In genomic region chr9:16139300-16139699, GRCm38 (mm10) we compare ENCODE assay signal across 24 mouse cellular contexts.
DNase-seq lines count a peak whose midpoint lies in the region; ATAC-seq and TF ChIP-seq lines count a peak whose summit lies in the region.
"Had no signal": no experiment of that assay in that cellular context is flagged by ENCODE, and none has a peak within 500 bp of the region (broad histone marks: within the 10 kb centered on the region; RNA-seq: fewer than 3 reads in every experiment).

No protein-coding gene starts in this region.

- H3K4me2 ChIP-seq in hindbrain, postnatal 0 days (ENCODE audit: low read depth, low read length): no peak overlapping the region
- no peak overlapping the region for H3K4me2 ChIP-seq in hindbrain, embryonic 11.5 days (replicated peaks; ENCODE audit: low read depth, low read length)
- no peak overlapping the region for H3K4me2 ChIP-seq in kidney, postnatal 0 days (ENCODE audit: low read length)
- no peak overlapping the region for H3K4me2 ChIP-seq in neural tube, embryonic 13.5 days
- H3K4me2 ChIP-seq in neural tube, embryonic 15.5 days: no peak overlapping the region
- H3K4me2 ChIP-seq: embryonic facial prominence, embryonic 12.5 days; embryonic facial prominence, embryonic 15.5 days; heart, embryonic 11.5 days; hindbrain, embryonic 15.5 days had no signal

- DNase-seq in hindbrain, postnatal 0 days (ENCODE audit: low spot score): peak; percentile 13
- DNase-seq in hindbrain, embryonic 11.5 days (ENCODE audit: low spot score): no peak
- DNase-seq in kidney, postnatal 0 days (ENCODE audit: low spot score): peak; percentile 74
- no peak for DNase-seq in kidney, postnatal 25 days
- no peak for DNase-seq in neural tube, embryonic 10.5 days (ENCODE audit: extremely low spot score, low spot score)
- DNase-seq in testis, postnatal 10 days (ENCODE audit: low spot score): no peak
- DNase-seq: adrenal gland, adult 2 months; adrenal gland, postnatal 14 days; cerebellum, adult 11-12 months; cerebellum, adult 8-10 months; cerebellum, postnatal 10 days; cerebellum, postnatal 36 days; forebrain, postnatal 0 days; gastrocnemius, adult 2 months; gastrocnemius, postnatal 14 days; heart, adult 11 months had no signal

- H3K4me3 ChIP-seq in hindbrain, postnatal 0 days (ENCODE audit: low read length): no peak overlapping the region
- H3K4me3 ChIP-seq in hindbrain, embryonic 11.5 days (ENCODE audit: low read depth, low read length): no peak overlapping the region
- H3K4me3 ChIP-seq in kidney, postnatal 0 days (replicated peaks; ENCODE audit: low read depth, low read length): no peak overlapping the region
- H3K4me3 ChIP-seq in neural tube, embryonic 13.5 days: no peak overlapping the region
- H3K4me3 ChIP-seq in neural tube, embryonic 15.5 days (replicated peaks): no peak overlapping the region
- H3K4me3 ChIP-seq: embryonic facial prominence, embryonic 12.5 days; embryonic facial prominence, embryonic 15.5 days; gastrocnemius, adult 2 months; hindbrain, embryonic 15.5 days had no signal

- ATAC-seq in hindbrain, postnatal 0 days: no peak
- ATAC-seq in hindbrain, embryonic 11.5 days (ENCODE audit: low FRiP score): no peak
- no peak for ATAC-seq in kidney, postnatal 0 days (replicated peaks; ENCODE audit: low FRiP score, low read depth)
- ATAC-seq in neural tube, embryonic 13.5 days (ENCODE audit: low read depth): 0 out of 2 replicates have a peak, but pooled peaks have one; percentile 62
- ATAC-seq in neural tube, embryonic 15.5 days (ENCODE audit: low FRiP score): peak; percentile 71; the same call in 1 of the 2 replicates
- ATAC-seq: CD4-positive, CD25-positive, alpha-beta regulatory T cell, adult 4 months; forebrain, embryonic 14.5 days; forebrain, postnatal 0 days had no signal

- H3K36me3 ChIP-seq in hindbrain, postnatal 0 days (ENCODE audit: insufficient read depth, low read length): no peaks in the 10 kb centered on the region
- H3K36me3 ChIP-seq in hindbrain, embryonic 11.5 days (ENCODE audit: control insufficient read depth, insufficient read depth, low read length): no peaks in the 10 kb centered on the region
- H3K36me3 ChIP-seq in kidney, postnatal 0 days (ENCODE audit: insufficient read depth, low read length): no peaks in the 10 kb centered on the region
- no peaks in the 10 kb centered on the region for H3K36me3 ChIP-seq in neural tube, embryonic 13.5 days
- H3K36me3 ChIP-seq in neural tube, embryonic 15.5 days: no peaks in the 10 kb centered on the region
- H3K36me3 ChIP-seq: embryonic facial prominence, embryonic 12.5 days; embryonic facial prominence, embryonic 15.5 days; hindbrain, embryonic 15.5 days had no signal

- H3K27me3 ChIP-seq in hindbrain, postnatal 0 days (ENCODE audit: insufficient read depth, low read length): no peaks in the 10 kb centered on the region
- no peaks in the 10 kb centered on the region for H3K27me3 ChIP-seq in hindbrain, embryonic 11.5 days (ENCODE audit: control insufficient read depth, insufficient read depth, low read length)
- no peaks in the 10 kb centered on the region for H3K27me3 ChIP-seq in kidney, postnatal 0 days (ENCODE audit: insufficient read depth, low read length)
- no peaks in the 10 kb centered on the region for H3K27me3 ChIP-seq in neural tube, embryonic 13.5 days
- H3K27me3 ChIP-seq in neural tube, embryonic 15.5 days (replicated peaks): no peaks in the 10 kb centered on the region
- H3K27me3 ChIP-seq: embryonic facial prominence, embryonic 12.5 days; embryonic facial prominence, embryonic 15.5 days; hindbrain, embryonic 15.5 days had no signal

- 0 out of 2 replicates have a peak, but pooled peaks cover 3% of the 10 kb centered on the region for H3K4me1 ChIP-seq in hindbrain, postnatal 0 days (ENCODE audit: insufficient read depth, low read length)
- no peaks in the 10 kb centered on the region for H3K4me1 ChIP-seq in hindbrain, embryonic 11.5 days (replicated peaks; ENCODE audit: control insufficient read depth, insufficient read depth, low read length)
- H3K4me1 ChIP-seq in kidney, postnatal 0 days (replicated peaks; ENCODE audit: insufficient read depth, low read length): no peaks in the 10 kb centered on the region
- H3K4me1 ChIP-seq in neural tube, embryonic 13.5 days (replicated peaks): peaks cover 29% of the 10 kb centered on the region
- H3K4me1 ChIP-seq in neural tube, embryonic 15.5 days: peaks cover 16% of the 10 kb centered on the region; the same call in 1 of the 2 replicates
- H3K4me1 ChIP-seq: embryonic facial prominence, embryonic 15.5 days had no signal

- TF ChIP-seq CTCF in hindbrain, postnatal 0 days (IDR thresholded peaks at IDR 0.05; ENCODE audit: low read depth): no peak
- no peak for TF ChIP-seq CTCF in kidney, postnatal 0 days (IDR thresholded peaks at IDR 0.05; ENCODE audit: low read depth)

- 32% methylated on average over 6 of the region's 6 CpGs for WGBS in hindbrain, postnatal 0 days
- 57% methylated on average over 6 of the region's 6 CpGs for WGBS in hindbrain, embryonic 11.5 days
- 27% methylated on average over 6 of the region's 6 CpGs for WGBS in kidney, postnatal 0 days
- 23% methylated on average over 6 of the region's 6 CpGs for WGBS in neural tube, embryonic 13.5 days
- WGBS in neural tube, embryonic 15.5 days: 21% methylated on average over 6 of the region's 6 CpGs

- no peak overlapping the region for H3K27ac ChIP-seq in hindbrain, postnatal 0 days
- H3K27ac ChIP-seq in hindbrain, embryonic 11.5 days (ENCODE audit: low read depth, low read length): no peak overlapping the region
- H3K27ac ChIP-seq in kidney, postnatal 0 days: no peak overlapping the region
- no peak overlapping the region; the same call in 1 of the 2 replicates for H3K27ac ChIP-seq in neural tube, embryonic 13.5 days (replicated peaks)
- no peak overlapping the region for H3K27ac ChIP-seq in neural tube, embryonic 15.5 days (replicated peaks)
- H3K27ac ChIP-seq: embryonic facial prominence, embryonic 12.5 days; embryonic facial prominence, embryonic 15.5 days; gastrocnemius, adult 2 months; hindbrain, embryonic 15.5 days had no signal

- no peak overlapping the region for H3K9ac ChIP-seq in hindbrain, postnatal 0 days (replicated peaks; ENCODE audit: low read length)
- no peak overlapping the region for H3K9ac ChIP-seq in hindbrain, embryonic 11.5 days (ENCODE audit: low read depth, low read length)
- H3K9ac ChIP-seq in kidney, postnatal 0 days (ENCODE audit: low read depth, low read length): no peak overlapping the region
- no peak overlapping the region for H3K9ac ChIP-seq in neural tube, embryonic 13.5 days
- no peak overlapping the region for H3K9ac ChIP-seq in neural tube, embryonic 15.5 days (replicated peaks)
- H3K9ac ChIP-seq: embryonic facial prominence, embryonic 12.5 days; embryonic facial prominence, embryonic 15.5 days; forebrain, postnatal 0 days; hindbrain, embryonic 15.5 days had no signal

- H3K9me3 ChIP-seq in hindbrain, postnatal 0 days (ENCODE audit: low read length): no peaks in the 10 kb centered on the region
- no peaks in the 10 kb centered on the region for H3K9me3 ChIP-seq in hindbrain, embryonic 11.5 days (ENCODE audit: control insufficient read depth, low read length)
- no peaks in the 10 kb centered on the region for H3K9me3 ChIP-seq in kidney, postnatal 0 days (replicated peaks; ENCODE audit: low read length)
- no peaks in the 10 kb centered on the region for H3K9me3 ChIP-seq in neural tube, embryonic 13.5 days
- no peaks in the 10 kb centered on the region for H3K9me3 ChIP-seq in neural tube, embryonic 15.5 days (replicated peaks)
- H3K9me3 ChIP-seq: embryonic facial prominence, embryonic 12.5 days; embryonic facial prominence, embryonic 15.5 days; hindbrain, embryonic 15.5 days had no signal

Comparison
In these comparisons a context has a peak if more than half of its experiments do, and no peak if none do; other contexts are left out.
1. DNase-seq: peak in hindbrain, postnatal 0 days (single experiment) and kidney, postnatal 0 days (single experiment); none in hindbrain, embryonic 11.5 days (single experiment), kidney, postnatal 25 days (0 of 2), neural tube, embryonic 10.5 days (single experiment) and testis, postnatal 10 days (single experiment).
2. ATAC-seq: peak in neural tube, embryonic 13.5 days (single experiment) and neural tube, embryonic 15.5 days (single experiment); none in hindbrain, postnatal 0 days (single experiment), hindbrain, embryonic 11.5 days (single experiment) and kidney, postnatal 0 days (single experiment).